Mouse (Mus musculus) G1E (cell line): ENCODE measurements around the gene Cxcl13.

ENCODE experiments used
- CTCF ChIP-seq: IDR thresholded peaks from 2 replicates; pipeline ENCODE4 v1.5.1; 2012; ENCODE audit warnings: low read depth, low read length, inconsistent platforms, mixed read lengths
- POLR2AphosphoS5 ChIP-seq: IDR thresholded peaks from 2 replicates; pipeline ENCODE4 v1.6.1; 2012; ENCODE audit warnings: low read depth, low read length, inconsistent platforms; ENCODE audit not compliant: insufficient replicate concordance
- TAL1 ChIP-seq: conservative IDR thresholded peaks from 2 replicates; pipeline ENCODE4 v1.6.1; 2012; ENCODE audit warnings: low read depth, low read length, inconsistent platforms, mixed read lengths

- TF ChIP-seq CTCF (no peak), TAL1 (no peak), POLR2AphosphoS5 (no peak)
Measured at GRCm38 (mm10) chr5:95925204-95925930, 31.4 kb upstream of the Cxcl13 start.
